Mouse (Mus musculus) adrenal gland, postnatal 0 days (tissue): Measurements from ENCODE around the gene Rufy4. TPM values are rescaled to one million over a fixed set of nuclear protein-coding genes. Genes with fewer than 3 reads are reported as not detected.

Source experiments
- polyA plus RNA-seq: library from polyadenylated mRNA; unstranded; fragments of >200 nt; fragmentation: Nextera tagmentation; extraction: Ambion mirVana; gene quantifications from 2 replicates; pipeline ENCODE4 v1.2.1, GENCODE M21; 2015

Gene Rufy4
- 0.58 and 1.1 TPM in 2 replicates for polyA plus RNA-seq

GRCm38 (mm10) chr1:74124991-74125552 lies at the start of gene Rufy4:
TSS of gene Rufy4 (plus strand) at chr1:74125541.

GRCm38 (mm10) chr1:74124021-74124981 lies 1.0 kb upstream of the Rufy4 start, which contains the start of gene Tns1:
TSS of gene Tns1 (minus strand) at chr1:74124449.

GRCm38 (mm10) chr1:74153461-74154184 lies 28.3 kb downstream of the Rufy4 start, which contains the start of gene Cxcr2:
TSS of gene Cxcr2 (plus strand) at chr1:74153989.

GRCm38 (mm10) chr1:74194445-74194844 lies 69.1 kb downstream of the Rufy4 start, which contains the start of gene Cxcr1:
TSS of gene Cxcr1 (minus strand) at chr1:74194631.

Other genes with a start within 250 kb of the Rufy4 start
- gene Tns1, start 1.1 kb upstream of the Rufy4 start, polyA plus RNA-seq, result 61.2 and 72.3 TPM in 2 replicates
- 0.35 and 0.47 TPM in 2 replicates for gene Cxcr2, start 28.4 kb downstream of the Rufy4 start, polyA plus RNA-seq
- not detected in 2 replicates for gene Cxcr1, start 69.1 kb downstream of the Rufy4 start, polyA plus RNA-seq
- gene Arpc2, start 110.5 kb downstream of the Rufy4 start, polyA plus RNA-seq, result 298 and 366 TPM in 2 replicates
- gene Gpbar1, start 153.0 kb downstream of the Rufy4 start, polyA plus RNA-seq, result 0.62 and 0.69 TPM in 2 replicates
- gene Aamp, start 159.2 kb downstream of the Rufy4 start, polyA plus RNA-seq, result 163 and 251 TPM in 2 replicates
- 116 and 139 TPM in 2 replicates for gene Pnkd, start 159.4 kb downstream of the Rufy4 start, polyA plus RNA-seq
- gene Tmbim1, start 180.1 kb downstream of the Rufy4 start, polyA plus RNA-seq, result 44.2 and 66.5 TPM in 2 replicates
- gene Catip, start 236.6 kb downstream of the Rufy4 start, polyA plus RNA-seq, result 0.16 and 0.52 TPM in 2 replicates
- gene Slc11a1, start 249.7 kb downstream of the Rufy4 start, polyA plus RNA-seq, result 9.2 and 14.0 TPM in 2 replicates